Mouse (Mus musculus) embryonic facial prominence, embryonic 10.5 days (tissue): ENCODE data around the gene Notch2. TPM values are rescaled to one million over a fixed set of nuclear protein-coding genes. Genes with fewer than 3 reads are reported as not detected.

Source experiments
- DNase-seq: peaks from one replicate; pipeline ENCODE4 v3.0.0-alpha.2; 2017; ENCODE audit warnings: low spot score
- H3K27ac ChIP-seq: fragments of 300-500 bp; sonication (generic); replicated peaks from 2 replicates; pipeline ENCODE4 v1.5.1; 2016; ENCODE audit warnings: mild to moderate bottlenecking
- H3K27me3 ChIP-seq: fragments of 300-500 bp; sonication (generic); replicated peaks from 2 replicates; pipeline ENCODE4 v1.6.1; 2016; ENCODE audit warnings: low read depth, mild to moderate bottlenecking; ENCODE audit not compliant: poor library complexity, severe bottlenecking
- H3K36me3 ChIP-seq: fragments of 300-500 bp; sonication (generic); replicated peaks from 2 replicates; pipeline ENCODE4 v1.6.1; 2016; ENCODE audit warnings: mild to moderate bottlenecking, moderate library complexity
- H3K4me1 ChIP-seq: fragments of 300-500 bp; sonication (generic); 2 replicates; pipeline ENCODE4 v1.6.1; 2016
- H3K4me3 ChIP-seq: fragments of 300-500 bp; sonication (generic); 2 replicates; pipeline ENCODE4 v1.5.1; 2016; ENCODE audit warnings: mild to moderate bottlenecking, moderate library complexity
- H3K9me3 ChIP-seq: fragments of 300-500 bp; sonication (generic); 2 replicates; pipeline ENCODE4 v1.6.1; 2016; ENCODE audit warnings: mild to moderate bottlenecking
- WGBS: fragments of 180-500 bp; shearing (Covaris S2); methylation state at CpG from one replicate; pipeline ENCODE4 v1.1.7; 2016; 5-methylcytosine and 5-hydroxymethylcytosine counted together
- polyA plus RNA-seq: library from polyadenylated mRNA; unstranded; fragments of >200 nt; fragmentation: Nextera tagmentation; extraction: Ambion mirVana; gene quantifications from 2 replicates; pipeline ENCODE4 v1.2.1, GENCODE M21; 2016

The Notch2 gene
- 22.0 and 23.2 TPM in 2 replicates for polyA plus RNA-seq

DNA sequence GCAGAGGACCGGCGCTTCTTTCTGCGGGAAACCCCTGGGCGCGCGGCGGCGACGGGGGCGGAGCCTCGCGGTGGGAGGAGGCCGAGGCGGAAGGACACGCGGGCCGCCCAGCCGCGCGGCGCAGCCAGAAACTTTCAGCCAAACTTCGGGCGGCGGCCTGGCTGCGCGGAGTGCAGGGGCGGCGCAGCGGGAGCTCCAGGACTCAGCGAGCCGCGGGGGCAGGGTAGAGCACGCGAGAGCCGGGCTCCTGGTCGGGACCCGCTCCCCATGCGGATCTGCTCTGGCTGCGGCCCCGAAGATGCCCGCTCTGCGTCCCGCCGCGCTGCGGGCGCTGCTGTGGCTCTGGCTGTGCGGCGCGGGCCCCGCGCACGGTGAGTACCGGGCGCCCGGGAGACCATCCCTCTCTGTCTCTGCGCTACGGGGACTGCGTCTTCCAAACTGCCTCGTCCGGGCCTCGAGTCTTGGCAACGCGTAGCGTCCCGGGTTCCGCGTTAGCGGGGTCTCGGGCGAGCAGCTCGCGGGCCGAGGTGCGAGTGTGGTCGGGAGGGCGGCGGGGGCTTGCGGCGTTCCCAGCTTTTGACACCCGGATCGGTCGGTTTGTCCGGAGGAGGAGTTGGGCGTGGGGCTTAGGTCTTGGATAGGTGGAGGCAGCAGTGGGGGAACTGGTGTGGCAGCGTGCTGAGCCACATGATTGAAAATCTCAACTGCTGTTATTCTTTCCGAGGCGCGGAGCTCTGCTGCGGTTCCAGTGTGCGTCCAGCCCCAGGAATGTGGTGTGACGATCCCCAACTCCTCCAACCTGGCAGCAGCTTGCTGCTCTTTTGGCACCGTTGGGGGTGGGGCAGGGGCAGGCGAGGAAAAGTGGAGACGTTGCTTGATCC, at the start of gene Notch2:
Notch2 (plus strand) TSS at position 127 of the 881 bp plus-strand sequence.
- DNase-seq = peak; percentile 97
- Histone ChIP-seq H3K36me3 (no peaks in the 10 kb centered on the region), H3K4me3 (peak within 1 kb of the TSS; percentile 86), H3K9me3 (no peaks in the 10 kb centered on the region), H3K4me1 (peaks cover 61% of the 10 kb centered on the region), H3K27ac (peak within 1 kb of the TSS; percentile 97), H3K27me3 (no peaks in the 10 kb centered on the region)
- WGBS = under 1% methylated on average over 95 of the region's 95 CpGs

DNA sequence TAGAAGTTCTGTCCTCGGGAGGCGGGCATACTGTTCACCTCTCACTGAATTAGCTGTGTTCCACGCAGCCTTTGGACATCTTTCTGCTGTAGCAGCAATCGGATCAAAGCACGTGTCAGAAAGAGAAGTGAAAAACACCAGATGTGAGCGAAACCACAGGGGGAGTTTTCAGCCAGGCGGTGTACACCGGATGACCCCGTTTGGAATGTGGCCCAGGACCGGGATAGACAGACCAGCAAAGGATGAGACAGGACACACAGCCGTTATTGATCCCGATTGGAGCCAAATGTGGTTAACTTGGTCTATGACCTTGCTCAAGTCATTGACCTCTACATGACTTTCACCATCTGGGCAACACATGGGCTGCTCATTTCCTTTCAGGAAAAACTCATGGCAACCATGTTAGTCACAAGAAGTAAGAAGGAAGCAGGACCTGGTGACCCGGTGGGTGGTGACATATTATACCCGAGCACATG, 48.4 kb upstream of the Notch2 start:
- no peak overlapping the region for H3K4me3 ChIP-seq
- no peaks in the 10 kb centered on the region for H3K27me3 ChIP-seq
- H3K9me3 ChIP-seq = no peaks in the 10 kb centered on the region
- peaks cover 55% of the 10 kb centered on the region for H3K4me1 ChIP-seq
- WGBS = 35% methylated on average over 14 of the region's 14 CpGs
- H3K36me3 ChIP-seq = no peaks in the 10 kb centered on the region
- no peak overlapping the region; the same call in none of the 2 replicates for H3K27ac ChIP-seq
- DNase-seq = peak; percentile 83

- H3K36me3 ChIP-seq = no peaks in the 10 kb centered on the region
- H3K9me3 ChIP-seq = no peaks in the 10 kb centered on the region
- no peak overlapping the region for H3K27ac ChIP-seq
- no peak overlapping the region for H3K4me3 ChIP-seq
- H3K27me3 ChIP-seq = peaks cover 7% of the 10 kb centered on the region; the same call in 1 of the 2 replicates
- DNase-seq = no peak
- 71% methylated on average over 2 of the region's 2 CpGs for WGBS
- H3K4me1 ChIP-seq = peaks cover 50% of the 10 kb centered on the region
Measured at GRCm38 (mm10) chr3:97967627-97968026, 45.7 kb upstream of the Notch2 start.

DNA sequence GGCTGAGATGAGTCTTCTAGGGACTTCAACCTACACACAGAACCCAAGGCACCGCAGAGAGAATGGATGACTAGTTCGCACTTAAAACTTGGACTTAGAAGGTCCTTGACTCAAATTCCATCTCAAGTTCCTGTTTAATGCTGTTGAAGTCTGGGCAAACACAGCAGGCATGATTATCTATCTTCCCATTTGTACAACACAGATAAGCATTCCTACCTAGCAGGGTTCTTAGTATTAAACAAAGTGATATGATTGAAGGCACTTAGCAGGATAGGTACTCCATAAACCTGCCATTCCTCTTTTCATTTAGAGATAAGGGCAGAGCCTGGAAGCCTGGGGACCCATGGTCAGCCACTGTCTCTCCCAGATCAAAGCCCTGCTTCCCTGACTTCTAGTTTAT, 45.1 kb upstream of the Notch2 start:
- no peaks in the 10 kb centered on the region for H3K36me3 ChIP-seq
- WGBS = 97% methylated on average over 2 of the region's 2 CpGs
- peaks cover 7% of the 10 kb centered on the region; the same call in 1 of the 2 replicates for H3K27me3 ChIP-seq
- no peak overlapping the region for H3K27ac ChIP-seq
- peaks cover 51% of the 10 kb centered on the region for H3K4me1 ChIP-seq
- no peaks in the 10 kb centered on the region for H3K9me3 ChIP-seq
- no peak for DNase-seq
- no peak overlapping the region for H3K4me3 ChIP-seq

GRCm38 (mm10) chr3:97969019-97969418, 44.3 kb upstream of the Notch2 start:
- Histone ChIP-seq H3K4me3 (no peak overlapping the region), H3K4me1 (peaks cover 51% of the 10 kb centered on the region), H3K27ac (no peak overlapping the region), H3K27me3 (peaks cover 7% of the 10 kb centered on the region; the same call in 1 of the 2 replicates), H3K9me3 (no peaks in the 10 kb centered on the region), H3K36me3 (no peaks in the 10 kb centered on the region)
- DNase-seq = no peak
- 78% methylated on average over 1 of the region's 1 CpGs for WGBS

GRCm38 (mm10) chr3:97971117-97971516, 42.2 kb upstream of the Notch2 start:
- H3K36me3 ChIP-seq = no peaks in the 10 kb centered on the region
- no peak overlapping the region for H3K4me3 ChIP-seq
- peaks cover 7% of the 10 kb centered on the region; the same call in 1 of the 2 replicates for H3K27me3 ChIP-seq
- H3K27ac ChIP-seq = peak overlapping the region; percentile 69
- no peak for DNase-seq
- 27% methylated on average over 7 of the region's 7 CpGs for WGBS
- no peaks in the 10 kb centered on the region for H3K9me3 ChIP-seq
- H3K4me1 ChIP-seq = peaks cover 35% of the 10 kb centered on the region

DNA sequence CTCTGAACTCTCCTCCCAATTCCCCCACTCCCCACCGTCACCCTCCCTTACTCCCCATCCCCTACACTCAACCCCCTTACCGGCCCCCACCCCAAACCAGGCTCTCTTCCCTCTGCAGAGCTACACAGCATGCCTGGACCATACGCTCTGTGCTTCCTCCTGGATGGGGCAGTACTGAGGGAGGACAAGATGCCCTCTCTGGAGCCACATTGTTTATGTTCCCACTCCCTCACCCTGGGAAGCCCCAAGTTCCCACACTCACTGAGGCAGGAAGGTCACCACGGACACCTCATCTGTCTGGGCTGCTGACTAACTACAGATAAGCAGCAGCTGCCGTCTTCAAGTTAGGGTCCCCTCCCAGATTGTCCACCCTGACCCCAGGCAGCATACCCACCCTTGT, 41.1 kb upstream of the Notch2 start:
- Histone ChIP-seq H3K4me1 (peaks cover 41% of the 10 kb centered on the region), H3K9me3 (no peaks in the 10 kb centered on the region), H3K27me3 (peaks cover 7% of the 10 kb centered on the region; the same call in 1 of the 2 replicates), H3K27ac (peak overlapping the region; percentile 69), H3K4me3 (no peak overlapping the region), H3K36me3 (no peaks in the 10 kb centered on the region)
- DNase-seq = no peak
- 65% methylated on average over 5 of the region's 5 CpGs for WGBS

DNA sequence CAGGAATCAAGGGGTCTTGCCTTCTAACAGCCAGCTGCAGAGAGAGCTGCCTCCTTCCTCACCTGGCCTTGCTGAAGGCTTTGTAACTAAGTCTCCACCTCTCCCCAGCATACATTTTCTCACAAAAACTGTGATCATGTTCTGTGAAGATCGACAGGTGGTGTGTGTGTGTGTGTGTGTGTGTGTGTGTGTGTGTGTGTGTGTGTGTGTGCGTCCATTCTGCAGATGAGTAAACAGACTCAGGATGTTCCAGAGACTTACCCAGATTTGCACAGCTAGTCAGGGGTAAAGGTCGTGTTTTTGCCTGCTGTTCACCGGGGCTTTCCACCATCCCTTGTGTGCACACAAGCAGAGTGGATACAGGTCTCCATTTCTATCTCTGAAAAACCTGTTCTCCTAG, 40.6 kb upstream of the Notch2 start:
- WGBS = 71% methylated on average over 4 of the region's 4 CpGs
- peaks cover 41% of the 10 kb centered on the region for H3K4me1 ChIP-seq
- DNase-seq = no peak
- peaks cover 7% of the 10 kb centered on the region; the same call in 1 of the 2 replicates for H3K27me3 ChIP-seq
- H3K27ac ChIP-seq = peak overlapping the region; percentile 69; the same call in 1 of the 2 replicates
- no peak overlapping the region for H3K4me3 ChIP-seq
- no peaks in the 10 kb centered on the region for H3K36me3 ChIP-seq
- no peaks in the 10 kb centered on the region for H3K9me3 ChIP-seq

GRCm38 (mm10) chr3:97973306-97973705, 40.0 kb upstream of the Notch2 start:
- H3K4me3 ChIP-seq = no peak overlapping the region
- no peaks in the 10 kb centered on the region for H3K36me3 ChIP-seq
- no peak overlapping the region for H3K27ac ChIP-seq
- H3K9me3 ChIP-seq = no peaks in the 10 kb centered on the region
- peaks cover 41% of the 10 kb centered on the region for H3K4me1 ChIP-seq
- WGBS = 27% methylated on average over 2 of the region's 2 CpGs
- no peak for DNase-seq
- peaks cover 7% of the 10 kb centered on the region; the same call in 1 of the 2 replicates for H3K27me3 ChIP-seq

DNA sequence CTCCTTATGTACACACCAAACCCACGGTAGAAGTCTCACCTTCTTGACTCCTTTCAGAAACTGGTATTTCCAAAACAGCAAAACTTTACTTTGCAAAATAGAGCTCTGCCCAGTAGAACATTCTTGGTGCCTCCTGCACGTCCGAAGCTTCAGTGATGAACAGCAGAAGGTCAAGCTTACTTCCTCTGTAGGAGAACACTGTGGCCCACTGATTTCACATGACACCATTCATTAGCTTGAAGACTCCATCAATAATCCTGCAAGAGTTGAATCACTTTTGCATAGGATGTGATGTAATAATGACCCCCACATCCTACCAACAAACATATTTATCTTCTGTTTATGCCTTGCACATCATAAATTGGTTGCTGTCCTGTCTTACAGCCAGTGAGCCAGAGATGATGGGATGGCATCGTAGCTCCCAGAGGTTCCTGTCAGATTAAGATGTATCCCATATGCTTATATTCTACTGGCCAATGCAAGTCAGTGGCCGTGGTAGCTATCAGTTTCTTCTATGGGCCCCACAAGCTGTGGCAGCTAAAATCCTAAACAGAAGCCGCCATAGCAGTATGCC, 39.0 kb upstream of the Notch2 start:
- no peaks in the 10 kb centered on the region for H3K36me3 ChIP-seq
- no peak overlapping the region for H3K4me3 ChIP-seq
- H3K9me3 ChIP-seq = no peaks in the 10 kb centered on the region
- H3K27ac ChIP-seq = no peak overlapping the region
- peaks cover 41% of the 10 kb centered on the region for H3K4me1 ChIP-seq
- peaks cover 7% of the 10 kb centered on the region; the same call in 1 of the 2 replicates for H3K27me3 ChIP-seq
- DNase-seq = no peak
- 87% methylated on average over 6 of the region's 6 CpGs for WGBS

- Histone ChIP-seq H3K27ac (no peak overlapping the region), H3K9me3 (no peaks in the 10 kb centered on the region), H3K36me3 (no peaks in the 10 kb centered on the region), H3K4me1 (peaks cover 31% of the 10 kb centered on the region), H3K4me3 (no peak overlapping the region), H3K27me3 (no peaks in the 10 kb centered on the region)
- DNase-seq = no peak
- 45% methylated on average over 6 of the region's 6 CpGs for WGBS
Measured at GRCm38 (mm10) chr3:97976706-97977105, 36.6 kb upstream of the Notch2 start.

DNA sequence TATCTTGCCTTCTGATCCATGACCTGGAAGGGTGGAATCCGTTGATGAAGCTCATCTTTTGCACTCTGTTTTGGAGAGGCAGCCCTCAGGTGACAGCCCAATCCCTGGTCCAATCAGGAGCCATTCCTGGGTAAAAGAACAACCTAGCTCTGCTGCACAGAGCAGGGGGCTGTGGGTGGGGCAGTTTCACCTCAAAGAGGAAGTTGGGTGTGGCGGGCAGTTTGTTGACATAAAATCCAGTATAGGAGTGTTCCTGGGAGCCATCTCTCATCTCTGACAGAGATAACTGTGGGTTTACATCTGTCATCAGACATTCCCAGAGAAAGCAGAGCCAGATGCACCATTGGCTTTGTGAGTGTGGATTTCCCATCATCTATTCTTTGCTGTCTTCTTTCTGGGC, 34.6 kb upstream of the Notch2 start:
- H3K4me3 ChIP-seq = no peak overlapping the region
- no peak overlapping the region for H3K27ac ChIP-seq
- peaks cover 11% of the 10 kb centered on the region for H3K4me1 ChIP-seq
- WGBS = 61% methylated on average over 2 of the region's 2 CpGs
- no peaks in the 10 kb centered on the region for H3K27me3 ChIP-seq
- H3K9me3 ChIP-seq = no peaks in the 10 kb centered on the region
- DNase-seq = no peak
- H3K36me3 ChIP-seq = no peaks in the 10 kb centered on the region
